Mouse (Mus musculus): ENCODE measurements around the gene Mast4. TPM values are rescaled to one million over a fixed set of nuclear protein-coding genes. Genes with fewer than 3 reads are reported as not detected.

The Mast4 gene
- polyA plus RNA-seq, 1 experiment from 2014 or later: 0.36 TPM

DNA sequence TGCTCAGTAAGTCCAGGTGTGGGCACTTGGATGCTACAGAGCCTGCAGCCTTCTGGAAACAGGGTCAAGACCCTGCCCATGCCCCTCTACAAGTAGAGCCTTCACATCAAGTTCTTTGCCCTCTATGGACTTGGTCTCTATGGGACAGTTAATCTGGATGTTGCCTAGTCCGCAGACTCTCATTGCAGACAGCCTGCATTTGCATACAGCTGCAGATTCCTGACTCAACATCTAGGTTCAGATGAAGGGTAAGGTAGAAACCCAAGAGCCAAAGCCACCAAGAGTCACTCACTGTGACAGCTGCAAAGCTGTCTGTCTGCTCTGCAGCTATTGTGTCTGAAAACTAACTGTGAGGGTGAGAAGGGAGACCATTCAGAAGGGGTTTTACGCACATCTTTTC lies 491.6 kb downstream of the Mast4 start:
- H3K79me2 ChIP-seq (ENCODE audit: inconsistent target): no peaks in the 10 kb centered on the region
- no peaks in the 10 kb centered on the region for H3K36me3 ChIP-seq (ENCODE audit: inconsistent target)
- no peak overlapping the region for H3K4me3 ChIP-seq (ENCODE audit: inconsistent target)
- WGBS (ENCODE audit: missing documents): 91% methylated on average over 2 of the region's 2 CpGs
- H3K27ac ChIP-seq: no peak overlapping the region

DNA sequence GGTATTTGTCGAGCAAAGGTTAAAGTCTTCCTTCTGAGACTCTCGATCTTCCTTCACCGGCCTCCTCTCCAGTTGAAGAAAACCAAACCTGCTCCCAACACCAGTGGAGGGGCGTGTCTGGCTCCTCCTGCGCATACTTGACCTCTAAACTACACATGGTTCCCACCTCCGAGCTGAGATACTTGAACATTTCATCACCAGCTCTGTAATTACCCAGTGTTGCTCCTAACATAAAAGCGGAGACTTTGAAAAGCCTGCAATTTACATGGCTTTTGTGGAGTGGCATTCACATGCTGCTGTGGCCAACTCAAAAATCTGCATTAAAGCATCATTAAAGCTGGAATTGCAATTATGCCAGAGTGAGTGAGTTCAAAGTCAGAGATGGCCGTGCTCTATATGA lies 492.1 kb downstream of the Mast4 start:
- H3K27ac ChIP-seq: no peak overlapping the region
- no peaks in the 10 kb centered on the region for H3K79me2 ChIP-seq (ENCODE audit: inconsistent target)
- 97% methylated on average over 8 of the region's 8 CpGs for WGBS (ENCODE audit: missing documents)
- no peak overlapping the region for H3K4me3 ChIP-seq (ENCODE audit: inconsistent target)
- no peaks in the 10 kb centered on the region for H3K36me3 ChIP-seq (ENCODE audit: inconsistent target)

DNA sequence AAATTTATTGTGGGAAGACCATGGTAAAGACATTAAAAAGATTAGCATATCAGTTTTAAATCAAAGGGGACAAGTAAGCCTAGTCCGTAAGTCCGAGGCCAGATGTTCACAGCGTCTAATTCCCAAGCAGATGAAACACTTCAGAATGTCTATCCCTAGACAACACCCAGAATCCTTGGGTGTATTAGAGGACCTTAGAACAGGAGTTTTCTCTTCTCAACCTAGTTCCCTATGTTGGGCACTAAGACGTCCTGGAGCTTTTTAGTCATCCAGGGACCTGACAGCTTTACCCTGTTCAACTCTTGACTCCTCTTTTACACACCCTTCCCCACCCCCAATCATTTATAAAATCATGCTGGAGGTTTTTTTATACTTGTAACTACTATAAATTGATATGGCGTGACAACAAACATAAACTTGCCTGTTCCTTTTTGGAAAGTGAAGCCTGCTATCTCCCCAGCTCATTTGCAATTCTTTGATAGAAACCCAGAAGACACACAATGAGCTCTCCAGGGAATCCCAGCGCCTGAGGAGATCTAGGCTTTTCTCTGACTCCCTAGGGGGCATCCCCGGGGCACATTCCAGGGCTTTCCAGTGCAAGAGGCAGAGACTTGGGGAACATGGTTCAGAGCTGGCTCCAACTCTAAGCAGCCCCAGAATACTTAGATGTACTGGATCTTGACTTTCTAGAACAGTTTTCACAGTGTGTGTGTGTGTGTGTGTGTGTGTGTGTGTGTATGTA lies 494.4 kb downstream of the Mast4 start:
- H3K36me3 ChIP-seq (ENCODE audit: inconsistent target): no peaks in the 10 kb centered on the region
- WGBS (ENCODE audit: missing documents): 90% methylated on average over 7 of the region's 7 CpGs
- no peaks in the 10 kb centered on the region for H3K79me2 ChIP-seq (ENCODE audit: inconsistent target)
- no peak overlapping the region for H3K27ac ChIP-seq
- no peak overlapping the region for H3K4me3 ChIP-seq (ENCODE audit: inconsistent target)

DNA sequence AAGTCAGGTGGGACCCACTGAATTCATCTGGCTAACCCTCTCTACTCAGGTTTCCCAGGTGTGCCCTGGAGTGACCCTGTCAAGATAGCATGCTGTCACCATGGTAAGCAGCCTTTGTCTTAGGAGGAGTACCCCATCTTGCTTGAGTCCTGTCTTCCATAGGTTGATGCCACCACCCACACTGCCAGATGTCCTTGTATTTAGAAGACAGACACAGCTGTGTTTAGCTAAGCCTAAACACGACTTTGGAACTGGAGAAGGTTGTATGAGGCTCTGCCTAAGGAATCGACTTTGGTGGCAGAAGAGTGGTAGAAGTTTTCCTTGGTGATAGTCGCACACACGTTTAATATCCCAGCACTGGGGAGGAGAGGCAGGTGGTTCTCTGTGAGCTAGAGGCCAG lies 496.9 kb downstream of the Mast4 start:
- 87% methylated on average over 4 of the region's 4 CpGs for WGBS (ENCODE audit: missing documents)
- H3K36me3 ChIP-seq (ENCODE audit: inconsistent target): no peaks in the 10 kb centered on the region
- H3K79me2 ChIP-seq (ENCODE audit: inconsistent target): no peaks in the 10 kb centered on the region
- H3K27ac ChIP-seq: no peak overlapping the region
- H3K4me3 ChIP-seq (ENCODE audit: inconsistent target): no peak overlapping the region

DNA sequence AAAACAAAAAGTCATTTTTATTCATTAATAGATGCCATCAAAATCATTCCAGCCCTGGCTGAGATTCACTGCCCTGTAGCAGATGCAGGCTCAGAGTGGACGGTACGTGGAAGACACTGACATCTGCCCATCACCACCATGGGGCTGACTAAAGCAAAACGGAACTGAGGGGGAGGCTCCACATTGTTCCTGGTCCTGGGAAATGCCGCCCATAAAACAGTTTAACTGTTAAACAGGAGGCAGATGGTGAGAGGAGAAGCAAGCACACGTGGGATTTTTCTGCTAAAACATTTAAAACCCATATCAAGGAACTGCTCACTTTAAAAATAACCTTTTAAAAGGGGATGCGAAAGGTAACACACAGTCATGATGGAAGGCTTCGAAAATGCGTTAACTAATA lies 499.0 kb downstream of the Mast4 start:
- 95% methylated on average over 8 of the region's 8 CpGs for WGBS (ENCODE audit: missing documents)
- no peak overlapping the region for H3K27ac ChIP-seq
- H3K36me3 ChIP-seq (ENCODE audit: inconsistent target): no peaks in the 10 kb centered on the region
- H3K4me3 ChIP-seq (ENCODE audit: inconsistent target): no peak overlapping the region
- H3K79me2 ChIP-seq (ENCODE audit: inconsistent target): no peaks in the 10 kb centered on the region

DNA sequence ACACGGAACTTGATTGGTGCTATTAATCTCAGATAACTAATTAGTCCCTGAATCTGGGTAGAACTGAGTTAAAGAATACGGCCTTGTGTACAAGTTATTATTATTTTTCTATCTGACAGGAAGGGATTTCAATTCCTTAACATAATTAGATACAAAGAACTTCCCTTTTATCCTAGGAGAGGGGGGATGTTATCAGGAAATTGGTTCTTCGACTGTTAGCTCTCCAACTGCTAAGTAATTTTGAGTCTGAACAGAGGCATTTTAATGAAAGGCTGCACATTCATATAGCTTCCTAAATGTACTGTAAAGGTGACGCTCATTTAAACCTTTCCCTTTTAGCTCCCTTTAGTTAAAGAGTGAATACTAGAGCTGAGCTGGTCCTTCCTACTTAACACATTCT lies 516.0 kb downstream of the Mast4 start:
- no peaks in the 10 kb centered on the region for H3K79me2 ChIP-seq (ENCODE audit: inconsistent target)
- no peaks in the 10 kb centered on the region for H3K36me3 ChIP-seq (ENCODE audit: inconsistent target)
- H3K27ac ChIP-seq: no peak overlapping the region
- WGBS (ENCODE audit: missing documents): 76% methylated on average over 4 of the region's 4 CpGs
- no peak overlapping the region for H3K4me3 ChIP-seq (ENCODE audit: inconsistent target)

DNA sequence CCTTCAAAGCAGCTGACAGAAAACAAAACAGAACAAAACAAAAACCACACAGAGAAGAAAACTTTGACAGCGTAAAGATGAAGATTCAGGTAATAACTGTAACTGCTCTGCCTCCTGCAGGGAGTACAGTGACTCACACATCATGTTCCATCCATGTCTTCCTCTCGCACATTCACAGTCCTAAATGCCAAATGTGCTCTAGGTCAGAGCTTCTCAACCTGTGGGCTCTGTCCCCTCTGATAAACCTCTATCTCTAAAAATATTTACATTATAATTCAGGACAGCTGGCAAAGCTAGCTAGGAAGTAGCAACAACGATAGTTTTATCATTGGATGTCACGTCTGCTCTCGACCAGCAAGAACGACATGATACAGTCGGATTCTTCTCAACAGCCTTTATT lies 517.6 kb downstream of the Mast4 start:
- no peak overlapping the region for H3K4me3 ChIP-seq (ENCODE audit: inconsistent target)

DNA sequence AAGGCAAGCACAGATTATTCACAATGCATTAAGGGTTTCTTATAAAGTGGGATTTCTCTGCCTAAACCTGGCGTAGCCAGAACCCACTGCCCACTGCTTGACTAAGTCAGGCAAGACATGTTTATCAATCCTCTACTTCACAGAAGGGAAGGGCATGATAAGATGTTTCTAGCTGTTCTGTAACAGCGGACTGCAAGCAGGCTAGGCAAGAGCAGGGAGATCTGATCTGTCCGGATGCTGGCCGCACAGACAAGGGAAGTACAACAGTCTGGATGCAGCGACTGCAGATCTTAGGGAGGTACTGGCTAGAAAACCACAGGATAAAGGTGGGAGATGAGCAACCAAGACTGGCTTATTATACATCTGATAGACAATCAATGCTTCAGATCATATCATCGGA lies 519.1 kb downstream of the Mast4 start:
- H3K4me3 ChIP-seq (ENCODE audit: inconsistent target): no peak overlapping the region
- 94% methylated on average over 6 of the region's 6 CpGs for WGBS (ENCODE audit: missing documents)
- no peak overlapping the region for H3K27ac ChIP-seq
- no peaks in the 10 kb centered on the region for H3K36me3 ChIP-seq (ENCODE audit: inconsistent target)
- no peaks in the 10 kb centered on the region for H3K79me2 ChIP-seq (ENCODE audit: inconsistent target)

More for the DNA sequence above, 517.6 kb downstream of the Mast4 start:
- H3K79me2 ChIP-seq (ENCODE audit: inconsistent target): no peaks in the 10 kb centered on the region
- H3K36me3 ChIP-seq (ENCODE audit: inconsistent target): no peaks in the 10 kb centered on the region
- 94% methylated on average over 7 of the region's 7 CpGs for WGBS (ENCODE audit: missing documents)
- no peak overlapping the region for H3K27ac ChIP-seq

DNA sequence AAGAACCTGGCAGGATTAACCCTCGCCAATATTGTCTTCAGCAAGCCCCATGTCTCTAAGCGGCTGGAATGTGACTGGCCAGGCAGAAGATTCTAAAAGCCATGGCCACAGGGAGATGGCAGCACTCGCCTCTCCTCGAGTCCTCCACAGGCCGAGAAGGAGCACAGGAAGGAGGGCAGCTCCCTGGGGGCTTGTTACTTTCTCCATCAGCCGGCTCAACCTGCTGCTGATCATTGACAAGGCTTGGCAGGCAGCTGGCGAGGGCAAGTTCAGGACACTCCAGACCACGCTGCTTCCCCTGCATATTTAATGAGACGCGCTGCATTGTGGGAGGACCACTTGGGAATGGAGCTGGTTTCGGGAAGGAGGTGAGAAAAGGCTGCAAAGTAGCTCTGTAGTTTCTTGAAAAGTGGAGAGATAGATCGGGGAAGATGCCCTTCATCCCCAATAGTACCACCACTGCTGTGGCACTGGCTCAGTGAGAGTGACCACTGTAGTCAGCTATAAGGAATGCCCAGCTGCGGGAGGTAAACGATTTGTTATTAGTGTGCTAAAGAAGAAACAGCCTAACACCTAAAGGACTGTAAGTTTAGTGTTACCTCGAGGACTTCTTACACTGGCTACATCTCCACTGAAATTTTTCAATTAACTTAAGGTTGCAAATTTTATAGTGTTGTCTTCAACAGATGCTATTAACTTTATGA lies 523.0 kb downstream of the Mast4 start:
- no peaks in the 10 kb centered on the region for H3K79me2 ChIP-seq (ENCODE audit: inconsistent target)
- no peaks in the 10 kb centered on the region for H3K36me3 ChIP-seq (ENCODE audit: inconsistent target)
- no peak overlapping the region for H3K4me3 ChIP-seq (ENCODE audit: inconsistent target)
- 64% methylated on average over 15 of the region's 15 CpGs for WGBS (ENCODE audit: missing documents)
- H3K27ac ChIP-seq: no peak overlapping the region

DNA sequence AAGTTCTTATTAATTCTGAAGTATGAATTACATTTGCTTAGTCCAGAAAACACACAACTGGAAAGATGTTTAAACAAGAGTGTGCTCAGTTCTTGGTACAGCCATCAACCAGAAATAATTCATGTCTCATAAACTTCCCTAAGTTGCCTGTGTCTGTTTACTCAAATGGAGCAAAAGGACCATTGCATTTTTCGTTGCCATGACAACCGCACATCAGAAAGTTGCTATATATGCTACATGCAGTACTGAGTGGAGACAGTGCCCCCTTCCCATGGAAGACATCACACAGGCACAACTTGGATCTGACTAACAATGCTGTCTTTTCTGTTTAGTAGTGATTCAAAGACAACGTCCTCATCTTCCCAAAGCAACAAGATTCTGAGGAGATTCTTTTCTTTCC lies 527.6 kb downstream of the Mast4 start:
- H3K79me2 ChIP-seq (ENCODE audit: inconsistent target): no peaks in the 10 kb centered on the region
- 89% methylated on average over 3 of the region's 3 CpGs for WGBS (ENCODE audit: missing documents)
- H3K27ac ChIP-seq: no peak overlapping the region
- H3K4me3 ChIP-seq (ENCODE audit: inconsistent target): no peak overlapping the region
- no peaks in the 10 kb centered on the region for H3K36me3 ChIP-seq (ENCODE audit: inconsistent target)

DNA sequence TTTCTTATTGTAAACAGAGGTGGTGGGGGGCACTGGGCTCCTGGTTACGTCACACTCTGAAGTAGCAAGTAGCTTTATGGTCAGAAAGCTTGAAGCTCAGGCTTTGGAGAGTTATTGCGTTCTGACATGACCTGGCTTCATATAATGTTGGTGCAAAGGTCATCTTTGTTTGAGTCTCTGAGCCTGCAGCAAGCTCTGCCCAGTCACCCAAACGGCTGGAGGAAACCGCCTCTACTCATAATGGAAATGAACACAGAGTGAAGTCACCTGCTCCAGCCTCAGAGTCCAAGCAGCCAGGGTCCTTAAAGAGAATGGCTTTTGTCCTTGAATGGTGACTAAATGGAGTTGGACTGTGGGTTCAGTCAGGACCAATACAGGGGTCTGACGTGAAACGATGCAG lies 529.1 kb downstream of the Mast4 start:
- WGBS (ENCODE audit: missing documents): 99% methylated on average over 6 of the region's 6 CpGs
- no peak overlapping the region for H3K4me3 ChIP-seq (ENCODE audit: inconsistent target)
- no peaks in the 10 kb centered on the region for H3K36me3 ChIP-seq (ENCODE audit: inconsistent target)
- no peaks in the 10 kb centered on the region for H3K79me2 ChIP-seq (ENCODE audit: inconsistent target)
- no peak overlapping the region for H3K27ac ChIP-seq

DNA sequence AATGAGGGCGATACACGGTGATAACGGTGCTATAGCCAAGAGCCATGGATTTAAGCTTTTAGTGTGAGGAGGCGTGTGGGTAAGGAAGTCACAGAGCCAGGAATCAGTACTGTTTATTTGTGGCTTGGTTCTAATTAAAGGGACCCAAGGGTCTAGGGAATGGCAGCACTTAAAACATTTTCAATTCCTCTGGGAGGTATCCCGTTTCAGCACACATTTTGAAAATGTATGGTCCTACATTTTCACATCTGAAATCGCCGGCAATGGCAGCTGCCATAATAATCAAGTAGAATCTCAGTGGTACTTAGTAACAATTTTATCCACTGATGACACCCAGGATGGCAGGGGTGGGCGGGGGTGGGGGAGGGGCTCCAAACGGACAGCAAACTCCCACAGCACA lies 531.1 kb downstream of the Mast4 start:
- 96% methylated on average over 9 of the region's 9 CpGs for WGBS (ENCODE audit: missing documents)
- Histone ChIP-seq H3K27ac (no peak overlapping the region), H3K79me2 (ENCODE audit: inconsistent target) (no peaks in the 10 kb centered on the region), H3K4me3 (ENCODE audit: inconsistent target) (no peak overlapping the region), H3K36me3 (ENCODE audit: inconsistent target) (no peaks in the 10 kb centered on the region)

DNA sequence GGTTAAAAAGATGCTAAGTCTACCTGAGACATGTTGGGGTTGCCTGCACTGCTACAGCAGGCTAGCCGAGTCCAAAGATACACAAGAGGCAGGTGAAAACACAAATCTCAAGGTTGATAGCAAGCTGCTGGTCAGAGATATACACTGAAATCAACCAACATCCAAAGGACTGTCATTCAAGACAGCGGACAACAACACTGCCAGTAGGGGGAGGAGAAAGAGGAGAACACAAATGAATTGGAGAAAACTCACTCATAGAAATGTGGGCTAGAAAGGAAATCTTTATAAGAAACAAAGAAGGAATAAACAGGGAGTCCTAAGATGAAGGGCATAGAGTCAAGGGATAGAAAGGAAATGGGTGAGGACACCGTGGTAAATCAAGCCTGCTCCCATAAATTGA lies 542.1 kb downstream of the Mast4 start:
- no peak overlapping the region for H3K4me3 ChIP-seq (ENCODE audit: inconsistent target)
- no peaks in the 10 kb centered on the region for H3K36me3 ChIP-seq (ENCODE audit: inconsistent target)
- 94% methylated on average over 3 of the region's 3 CpGs for WGBS (ENCODE audit: missing documents)
- no peaks in the 10 kb centered on the region for H3K79me2 ChIP-seq (ENCODE audit: inconsistent target)
- H3K27ac ChIP-seq: no peak overlapping the region

DNA sequence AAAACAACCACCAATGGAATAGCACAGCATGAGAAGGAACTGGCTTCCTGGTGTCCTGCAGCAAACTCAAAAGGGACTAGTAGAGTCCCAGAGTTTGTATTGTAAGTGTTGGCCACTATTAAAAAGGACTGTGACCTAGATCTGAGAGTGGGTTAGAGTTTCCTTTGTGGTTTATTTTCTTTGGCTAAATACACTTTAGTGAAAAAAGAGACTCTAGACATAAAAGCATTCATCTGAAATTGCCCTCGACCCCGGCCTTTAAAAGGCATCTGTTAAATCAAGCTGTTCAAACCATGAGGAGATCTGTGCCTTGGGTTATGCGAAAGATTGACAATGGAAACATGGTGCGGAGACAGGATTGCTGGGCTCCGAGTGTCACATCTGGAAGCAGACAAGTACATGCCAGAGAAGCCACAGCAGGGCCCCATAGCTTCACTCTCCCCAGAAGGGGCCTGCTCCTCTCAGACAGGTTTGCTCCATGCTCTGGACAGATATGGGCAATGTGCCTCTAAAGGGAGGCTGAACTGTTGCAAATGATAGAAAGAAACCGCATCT lies 543.6 kb downstream of the Mast4 start:
- H3K79me2 ChIP-seq (ENCODE audit: inconsistent target): no peaks in the 10 kb centered on the region
- 92% methylated on average over 6 of the region's 6 CpGs for WGBS (ENCODE audit: missing documents)
- H3K36me3 ChIP-seq (ENCODE audit: inconsistent target): no peaks in the 10 kb centered on the region
- H3K27ac ChIP-seq: no peak overlapping the region
- H3K4me3 ChIP-seq (ENCODE audit: inconsistent target): no peak overlapping the region

DNA sequence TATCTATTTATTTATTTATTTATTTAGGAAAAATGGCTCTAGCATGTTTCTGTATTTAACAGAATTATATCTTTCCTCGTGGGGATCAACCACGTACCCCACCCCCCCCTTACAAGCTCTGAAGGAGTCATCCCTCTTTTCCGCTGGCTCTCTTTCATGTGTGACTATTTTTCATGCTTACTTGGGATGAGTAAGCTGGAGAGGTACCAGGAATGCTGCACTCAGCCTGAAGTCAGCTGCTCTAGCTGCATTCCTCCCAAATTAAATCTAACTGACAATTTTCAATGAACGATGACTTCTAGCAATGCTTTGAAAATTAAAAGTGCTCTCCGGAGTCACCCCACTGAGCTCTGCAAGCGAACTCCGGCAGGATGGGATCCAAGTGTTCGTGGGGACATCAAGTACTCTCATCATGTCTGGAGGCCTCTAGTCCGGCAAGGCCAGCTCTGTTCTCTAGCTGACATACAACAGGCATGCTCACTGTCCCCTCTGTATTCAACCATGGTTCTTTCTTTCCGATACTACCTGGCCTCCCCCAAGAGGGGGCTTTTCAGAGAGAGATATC lies 547.5 kb downstream of the Mast4 start:
- no peaks in the 10 kb centered on the region for H3K79me2 ChIP-seq (ENCODE audit: inconsistent target)
- no peak overlapping the region for H3K4me3 ChIP-seq (ENCODE audit: inconsistent target)
- no peak overlapping the region for H3K27ac ChIP-seq
- H3K36me3 ChIP-seq (ENCODE audit: inconsistent target): no peaks in the 10 kb centered on the region
- 95% methylated on average over 10 of the region's 10 CpGs for WGBS (ENCODE audit: missing documents)
